Mouse (Mus musculus): ENCODE measurements around the gene Gh.

The Gh gene

DNA sequence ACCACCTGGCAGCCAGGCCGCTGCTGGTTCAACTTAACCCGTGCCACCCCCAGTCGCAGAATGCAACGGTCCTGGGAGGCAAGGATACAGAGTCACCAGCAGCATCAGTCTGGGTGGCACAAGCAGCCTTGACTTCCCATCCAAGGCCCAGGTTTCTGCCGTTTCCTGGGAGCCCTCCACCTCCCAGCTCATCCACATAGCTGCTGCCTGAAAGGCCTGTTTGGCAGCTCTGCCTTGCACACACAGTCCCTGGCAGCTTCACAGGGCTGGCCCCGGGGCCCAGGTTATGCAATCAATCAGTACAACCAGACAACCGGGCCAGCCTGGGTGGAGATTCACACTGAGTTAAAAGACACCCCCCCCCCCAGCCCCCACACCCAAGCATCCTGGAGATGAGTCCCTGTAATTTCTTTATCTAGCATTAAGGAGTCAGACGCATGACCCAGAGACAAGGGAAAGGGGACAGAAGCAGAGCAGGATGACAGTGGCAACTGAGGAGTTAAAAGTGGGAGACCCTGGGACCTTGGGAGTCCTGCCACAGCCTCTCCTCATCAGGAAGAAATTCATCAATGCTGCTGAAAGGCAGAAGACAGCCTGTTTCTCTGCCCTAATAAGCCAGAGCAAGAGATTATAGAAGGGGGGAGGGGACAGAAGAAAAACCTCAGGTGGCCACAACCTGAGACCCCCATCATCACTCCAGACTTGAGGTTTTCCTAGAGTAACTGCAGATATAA lies 33.2 kb downstream of the Gh start:
- peak; percentile 87 for DNase-seq

DNA sequence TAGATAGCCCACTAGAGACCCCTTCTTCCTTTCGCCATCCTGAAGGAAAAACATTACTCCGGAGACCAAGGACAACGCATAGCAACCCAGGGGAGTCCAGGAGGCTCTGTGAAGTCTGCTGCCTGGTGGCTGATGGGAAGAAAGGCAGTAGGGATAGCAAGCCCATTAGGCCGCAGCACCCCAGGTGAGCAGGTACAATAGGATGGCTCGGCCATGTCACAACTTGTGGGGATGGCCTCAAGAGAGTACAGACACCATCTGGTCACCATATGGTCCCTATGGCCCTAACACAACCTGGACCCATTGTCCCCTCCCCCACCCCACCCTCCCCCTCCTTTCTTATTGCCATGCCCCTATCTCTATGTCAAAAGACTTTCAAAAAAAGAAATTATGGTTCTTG lies 33.8 kb downstream of the Gh start:
- DNase-seq: peak; percentile 70

DNA sequence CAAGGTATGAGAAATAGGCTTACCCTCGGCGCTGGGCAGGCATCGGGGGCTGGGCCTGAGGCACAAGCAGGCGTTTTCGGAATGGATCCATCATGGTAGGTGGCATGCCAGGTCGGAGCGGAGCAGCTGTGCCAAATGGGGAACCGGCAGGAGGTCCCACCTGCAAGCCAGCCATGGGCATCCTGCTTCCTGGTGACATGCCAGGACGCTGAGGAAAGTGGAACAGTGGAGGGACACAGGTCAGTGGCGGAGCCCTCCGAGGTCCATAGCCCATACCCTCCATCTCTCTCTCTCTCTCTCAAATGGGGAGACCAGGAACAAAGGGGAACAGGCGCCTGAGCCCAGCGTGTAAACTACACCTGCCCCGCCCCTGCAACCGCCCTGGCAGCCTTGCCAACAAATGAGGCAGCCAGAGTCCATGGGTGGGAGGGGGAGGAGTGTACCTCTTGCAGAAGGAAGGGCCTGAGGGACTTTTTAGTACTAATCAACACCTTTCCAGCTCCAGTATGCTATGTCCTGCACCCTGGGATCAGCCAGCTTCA lies 34.3 kb downstream of the Gh start:
- DNase-seq: peak; percentile 96

DNA sequence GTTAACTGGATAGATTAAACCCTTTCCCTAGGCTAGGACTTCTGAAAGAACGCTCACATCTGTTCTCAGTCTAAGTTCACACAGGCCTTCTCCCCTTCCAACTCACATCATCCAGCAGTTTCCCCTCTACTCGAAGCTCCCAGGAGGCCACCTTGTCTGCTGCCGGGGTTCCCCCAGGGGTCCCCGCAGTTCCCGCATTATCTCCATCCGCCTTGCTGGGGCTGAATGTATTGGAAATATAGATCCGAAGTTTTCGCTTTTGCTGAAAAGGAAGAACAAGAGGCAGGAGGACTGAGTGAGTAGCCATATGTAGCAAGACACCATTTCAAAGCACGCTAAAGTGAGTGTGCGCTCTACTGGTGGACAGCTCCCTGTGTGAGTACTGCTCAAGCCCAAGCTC lies 35.2 kb downstream of the Gh start:
- DNase-seq: no peak

DNA sequence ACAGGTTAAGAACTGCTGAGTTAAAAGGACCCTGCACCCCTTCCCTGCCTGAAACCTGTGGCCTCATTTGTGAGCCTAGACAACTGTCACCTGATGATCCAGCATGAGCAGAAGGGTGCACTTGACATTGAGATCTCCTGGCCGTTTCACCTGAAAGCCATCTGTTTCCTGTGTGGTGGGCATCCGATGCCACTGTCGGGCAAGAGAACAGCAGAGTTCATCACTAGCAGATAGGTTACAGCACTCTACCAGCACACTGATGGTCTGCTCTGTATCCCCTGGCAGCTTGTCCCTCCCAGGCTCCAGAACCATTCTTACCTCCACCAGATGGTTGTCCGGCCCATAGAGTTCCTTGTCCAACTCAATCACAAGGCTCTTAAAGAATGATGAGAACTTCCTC lies 36.1 kb downstream of the Gh start:
- DNase-seq: peak; percentile 44

DNA sequence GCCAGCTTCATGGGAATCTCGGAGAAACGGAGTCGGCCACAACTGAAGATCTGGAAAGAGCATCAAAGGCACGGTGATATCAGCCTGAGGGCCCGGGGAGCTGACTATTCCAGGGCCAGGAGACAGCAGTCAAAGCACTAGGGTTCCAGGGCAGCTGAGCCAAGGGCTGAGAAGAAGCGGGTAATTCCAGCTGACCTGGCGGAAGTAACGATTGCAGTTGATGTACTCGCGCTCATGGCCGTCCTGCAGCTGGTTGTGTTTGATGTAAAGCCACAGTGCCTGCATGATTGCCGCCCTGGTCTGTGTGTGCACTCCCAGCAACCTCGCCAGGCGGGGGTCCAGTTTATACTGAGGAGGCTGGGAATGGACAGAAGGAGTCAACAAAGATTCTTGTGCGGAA lies 36.7 kb downstream of the Gh start:
- peak; percentile 30 for DNase-seq

DNA sequence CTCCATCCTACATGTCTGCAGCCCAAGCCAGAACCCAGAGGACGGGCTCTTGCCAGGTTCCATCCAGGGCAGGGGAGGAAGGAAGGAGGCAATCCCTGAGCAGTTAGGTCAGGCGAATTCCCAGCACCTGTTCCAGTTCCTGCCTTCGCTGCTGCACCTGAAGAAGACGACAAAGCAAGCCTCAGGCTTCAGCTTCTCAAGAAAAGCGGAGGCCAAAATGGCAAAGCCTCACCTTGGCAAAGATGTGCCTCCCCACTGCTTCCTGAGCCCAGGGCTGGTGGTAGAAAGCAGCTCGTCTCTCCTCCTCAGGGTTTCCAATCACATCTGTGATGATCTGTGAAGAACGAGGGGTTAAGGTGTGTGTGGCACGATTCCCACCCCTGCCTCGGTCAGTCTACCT lies 37.7 kb downstream of the Gh start:
- DNase-seq: peak; percentile 35

DNA sequence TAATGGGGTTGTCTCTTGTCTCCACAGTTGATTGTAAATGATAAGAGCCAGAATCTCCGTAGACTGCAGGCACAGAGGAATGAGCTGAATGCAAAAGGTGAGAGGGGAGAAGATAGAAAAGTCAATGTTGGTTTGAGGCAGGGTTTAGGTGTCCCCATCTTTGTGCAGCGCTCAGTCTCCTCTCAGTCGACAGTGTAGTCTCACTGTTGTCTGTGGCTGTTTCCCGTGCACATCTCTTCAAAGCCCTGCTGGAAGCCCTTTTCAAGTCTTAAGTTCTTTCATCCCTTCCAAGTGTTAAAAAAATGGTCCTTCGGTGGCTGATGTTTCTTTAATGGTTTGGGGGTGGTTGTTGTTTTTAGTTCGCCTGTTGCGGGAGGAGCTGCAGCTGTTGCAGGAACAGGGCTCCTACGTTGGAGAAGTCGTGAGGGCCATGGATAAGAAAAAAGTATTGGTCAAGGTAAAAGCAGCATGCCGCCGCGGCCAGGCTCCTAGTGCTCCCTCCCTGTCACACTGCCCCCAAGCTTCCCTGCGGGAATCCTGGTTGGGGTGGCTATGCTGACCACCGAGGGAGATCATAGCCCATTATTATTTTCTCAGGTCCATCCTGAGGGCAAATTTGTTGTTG lies 40.7 kb downstream of the Gh start:
- no peak for DNase-seq

DNA sequence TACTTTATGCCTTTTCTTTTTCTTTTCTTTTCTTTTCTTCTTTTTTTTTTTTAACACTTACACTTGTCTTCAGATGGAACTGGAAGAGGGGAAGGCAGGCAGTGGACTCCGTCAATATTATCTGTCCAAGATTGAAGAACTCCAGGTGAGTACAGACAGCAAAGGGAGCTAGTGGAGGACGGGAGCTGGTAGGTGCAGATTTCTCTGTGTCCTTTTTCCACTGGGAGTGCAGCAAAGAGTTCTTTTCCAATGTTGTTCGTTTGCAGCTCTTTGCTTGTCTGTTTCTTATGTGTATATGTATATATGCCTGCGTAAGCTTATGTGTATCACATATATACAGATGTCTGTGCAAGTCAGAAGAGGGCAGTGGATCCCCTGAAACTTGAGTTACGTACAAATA lies 44.9 kb downstream of the Gh start:
- no peak for DNase-seq

DNA sequence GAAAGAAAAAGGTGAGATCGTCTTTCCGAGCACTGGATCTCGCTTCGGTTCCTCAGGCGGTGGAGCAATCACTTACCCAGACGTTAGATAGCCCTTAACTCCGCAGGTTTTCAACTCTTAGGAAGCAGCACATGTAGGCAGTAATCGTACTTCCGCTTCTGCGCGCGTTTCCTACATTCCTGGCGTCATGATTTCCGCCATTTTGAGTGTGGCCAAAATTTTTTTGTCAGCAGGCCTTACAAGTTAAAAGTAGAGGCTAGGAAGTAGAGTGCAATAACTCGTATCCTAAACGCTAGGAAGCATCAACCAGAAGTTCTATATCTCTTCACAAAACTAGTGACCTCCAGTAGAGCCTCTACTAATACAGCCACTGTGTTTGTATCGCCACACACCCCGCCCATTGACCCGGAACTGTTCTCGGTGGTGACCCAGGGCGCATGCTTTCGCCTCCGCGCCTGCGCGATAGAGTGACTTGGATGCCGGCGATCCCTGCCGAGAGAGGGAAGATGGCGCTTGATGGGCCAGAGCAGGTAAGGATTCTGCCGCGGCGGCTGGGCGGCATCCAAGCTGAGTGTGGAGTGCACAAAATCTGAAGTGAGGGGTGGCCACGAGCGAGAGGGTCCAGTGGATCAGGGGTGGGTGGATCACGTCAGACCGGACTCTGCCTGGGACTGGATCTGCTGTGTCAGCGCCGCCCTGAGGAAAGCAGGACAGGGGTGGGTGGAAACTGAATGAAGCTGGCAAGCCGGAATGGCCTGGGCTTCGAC lies 45.8 kb downstream of the Gh start, which contains the start of the genes Ftsj3 and Psmc5:
Gene Ftsj3, minus strand, starts transcription at position 395 of the 767 bp plus-strand sequence.
Gene Psmc5, plus strand, starts transcription at position 470 of the 767 bp plus-strand sequence.
- peak; percentile 99 for DNase-seq

DNA sequence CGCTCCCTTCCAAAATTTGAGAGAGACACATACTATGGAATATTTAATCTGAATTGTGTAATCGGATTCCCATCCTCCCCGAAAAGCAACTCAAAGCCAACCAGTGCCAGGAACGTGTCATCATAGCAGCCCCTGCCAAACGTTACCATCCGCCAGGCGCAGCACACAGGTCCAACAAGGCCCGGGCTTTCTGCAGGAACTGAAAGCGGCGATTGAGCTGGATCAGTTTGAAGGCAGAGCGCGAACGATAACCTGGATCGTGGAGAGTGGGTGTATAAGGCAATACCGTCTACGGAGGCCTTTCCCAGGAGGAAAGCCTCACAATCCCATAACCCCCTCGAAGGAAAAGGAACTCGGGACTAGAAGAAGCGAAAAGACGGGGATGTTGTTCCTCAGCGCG lies 46.5 kb downstream of the Gh start:
- no peak for DNase-seq

DNA sequence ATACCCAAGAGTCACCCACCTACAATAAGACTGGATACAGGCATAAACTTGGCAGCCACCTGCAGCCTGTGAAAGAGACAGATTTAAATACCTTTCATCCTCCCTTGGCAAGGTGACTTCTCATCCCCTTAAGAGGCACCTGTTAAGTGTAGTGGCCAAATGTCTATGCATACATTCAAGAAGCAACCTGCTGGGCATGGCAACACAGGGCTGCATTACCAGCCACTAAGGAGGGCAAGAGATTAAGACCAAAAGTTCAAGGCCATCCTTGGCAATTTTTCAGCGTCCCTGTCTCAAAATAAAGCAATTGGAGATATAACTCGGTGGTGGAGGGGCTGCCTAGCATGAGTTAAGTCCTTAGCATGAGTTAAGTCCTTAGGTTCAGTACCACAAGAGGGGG lies 46.9 kb downstream of the Gh start:
- no peak for DNase-seq
